Mouse (Mus musculus): ENCODE data around the gene Tmem52.
"Not testable (repeated sequence)": the region's sequence is repeated elsewhere in the genome, so short reads cannot be mapped to it uniquely, and the experiment has no call there.

Tmem52 gene

DNA sequence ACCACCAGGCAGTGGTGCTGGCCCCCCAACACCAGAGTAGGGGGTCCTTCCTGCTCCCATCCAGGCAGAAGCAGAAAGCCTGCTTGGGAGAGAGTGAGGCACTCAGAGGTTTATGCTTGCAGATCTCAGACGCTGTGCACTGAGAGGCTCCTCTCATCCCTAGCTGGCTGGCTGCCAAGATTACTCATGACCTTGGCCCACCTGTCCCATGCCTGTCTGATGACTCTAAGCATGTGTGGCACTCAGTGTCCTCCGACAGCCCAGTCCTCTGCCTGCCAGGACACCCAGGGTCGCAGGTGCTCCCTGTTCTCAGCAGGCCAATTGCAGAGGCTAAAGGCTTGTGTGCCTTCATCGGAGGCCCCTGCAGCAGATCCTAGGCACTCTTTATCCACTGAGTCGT is 4.4 kb downstream of the Tmem52 start:
- no peak for DNase-seq

DNA sequence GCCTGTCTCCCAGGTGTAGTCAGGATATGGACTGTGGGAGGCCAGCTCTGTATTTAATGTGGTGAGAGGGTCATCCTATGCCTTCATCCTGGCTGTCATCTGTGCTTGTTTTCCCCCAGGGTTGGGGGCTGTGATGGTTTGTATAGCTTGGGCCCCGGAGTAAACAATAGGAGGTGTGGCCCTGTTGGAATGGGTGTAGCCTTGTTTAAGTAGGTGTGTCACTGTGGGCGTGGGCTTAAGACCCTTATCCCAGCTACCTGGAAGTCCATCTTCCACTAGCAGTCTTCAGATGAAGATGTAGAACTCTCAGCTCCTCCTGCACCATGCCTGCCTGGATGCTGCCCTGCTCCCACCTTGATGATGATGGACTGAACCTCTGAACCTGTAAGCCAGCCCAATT is 4.9 kb downstream of the Tmem52 start:
- DNase-seq, result not testable (repeated sequence)

DNA sequence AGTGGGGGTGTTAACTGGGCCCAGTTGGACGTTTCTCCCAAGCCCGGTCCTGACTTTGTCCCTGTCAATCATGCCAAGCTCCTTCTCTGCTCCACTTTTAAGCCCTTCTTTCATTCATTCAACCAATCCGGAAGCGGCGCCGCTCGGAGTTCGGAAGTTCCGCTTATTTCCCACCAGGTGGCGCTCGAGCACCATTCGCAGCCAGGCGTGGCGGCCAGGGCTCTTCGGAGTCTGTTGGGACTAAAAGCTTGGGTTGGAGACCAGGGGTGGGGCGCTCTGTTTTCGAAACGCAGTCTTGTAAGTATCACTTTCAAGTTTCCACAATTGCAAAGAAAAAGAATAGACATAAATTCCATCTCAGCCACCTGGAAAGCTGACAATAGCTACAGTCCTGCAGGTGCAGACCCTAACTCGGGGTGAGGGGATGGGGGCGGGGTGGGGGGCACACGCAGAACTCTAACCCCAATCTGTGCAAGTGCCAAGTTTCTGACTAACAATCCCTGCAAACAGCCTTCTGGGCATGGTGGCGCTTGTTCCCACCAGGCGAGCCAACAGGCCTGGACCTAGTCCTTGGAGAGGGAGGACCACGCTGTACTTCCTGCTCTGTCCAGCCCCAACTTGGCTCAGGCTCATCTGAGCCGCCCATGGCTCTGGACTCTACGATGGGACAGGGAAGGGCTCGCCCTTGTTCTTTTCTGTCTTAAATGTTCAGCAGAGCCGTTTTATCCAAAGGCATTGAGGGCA is 12.6 kb downstream of the Tmem52 start:
- DNase-seq, result peak; percentile 82 to 90

DNA sequence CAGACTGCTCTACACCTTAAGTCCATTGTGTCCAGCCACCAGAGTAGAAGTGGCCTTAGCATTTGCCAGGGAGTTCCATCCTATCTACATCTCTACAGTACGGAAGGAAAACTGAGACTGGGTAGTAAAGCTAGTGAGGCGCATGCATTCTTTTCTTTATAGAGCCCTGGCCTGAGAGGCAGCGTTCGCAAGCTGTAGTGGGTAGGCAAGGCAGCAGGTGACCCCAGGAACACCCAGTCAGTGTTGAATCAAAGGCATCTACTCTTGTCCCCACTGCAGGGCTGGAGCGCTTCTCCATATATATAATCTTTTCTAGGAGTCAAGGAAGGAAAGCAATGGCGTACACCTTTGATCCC is 13.2 kb downstream of the Tmem52 start:
- DNase-seq, result no peak

DNA sequence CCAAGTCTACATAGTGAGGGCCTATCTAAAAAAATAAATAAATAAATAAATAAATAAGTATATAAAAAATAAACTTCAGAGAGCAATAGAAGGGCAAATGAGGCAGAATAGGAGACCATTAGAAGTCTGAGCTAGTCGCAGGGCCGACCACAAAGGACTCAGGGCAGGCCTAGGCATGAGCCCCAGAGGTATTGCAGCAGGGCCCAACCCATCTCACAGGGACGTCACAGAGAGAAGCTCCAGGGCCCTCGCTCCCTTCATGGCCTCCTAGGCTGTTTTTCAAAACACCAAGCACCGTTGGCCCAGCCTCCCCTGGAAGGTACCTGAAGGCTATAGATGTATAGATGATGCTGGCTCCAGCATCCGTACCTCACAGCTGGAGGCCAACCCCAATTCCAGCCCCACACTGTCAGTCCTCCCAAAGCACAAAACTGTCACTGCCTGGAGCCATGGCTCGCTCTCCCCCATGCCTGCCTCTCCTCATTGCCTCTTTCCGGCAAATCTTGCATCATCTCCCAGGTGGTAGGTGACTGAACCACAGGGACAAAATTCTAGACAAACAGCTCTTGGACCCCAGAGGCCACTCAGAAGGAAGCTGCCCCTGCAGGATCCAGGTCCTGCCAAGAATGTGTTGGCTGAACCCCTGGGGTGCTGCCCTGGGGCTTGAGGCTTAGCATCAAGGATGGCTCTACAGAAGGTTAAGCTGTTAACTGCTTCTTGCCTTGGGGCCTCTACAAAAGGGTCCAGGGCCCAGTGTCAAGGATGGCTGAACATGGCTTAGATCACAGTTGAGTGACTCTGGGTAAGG is 14.0 kb downstream of the Tmem52 start:
- DNase-seq, result no peak

DNA sequence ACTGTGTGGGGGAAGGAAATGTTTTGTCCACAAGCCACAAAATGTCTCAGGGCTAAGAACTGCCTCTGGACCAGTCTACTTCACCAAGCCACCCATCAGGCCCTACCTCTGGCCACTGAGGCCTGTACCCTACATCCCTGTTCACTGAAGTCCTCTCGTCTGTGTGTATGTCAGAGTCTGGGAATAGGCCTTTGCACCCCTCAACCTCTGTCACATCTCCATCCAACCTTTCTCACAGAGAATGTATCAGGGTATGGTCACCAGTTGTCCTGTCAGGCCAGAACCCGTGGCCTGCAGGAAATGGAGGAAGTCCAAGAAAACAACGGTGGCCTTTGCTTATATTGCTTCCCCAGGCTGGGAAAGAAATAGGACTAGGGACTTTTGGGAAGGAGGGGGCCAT is 16.6 kb downstream of the Tmem52 start:
- peak in 1 of 2 experiments; percentile 23 for DNase-seq

DNA sequence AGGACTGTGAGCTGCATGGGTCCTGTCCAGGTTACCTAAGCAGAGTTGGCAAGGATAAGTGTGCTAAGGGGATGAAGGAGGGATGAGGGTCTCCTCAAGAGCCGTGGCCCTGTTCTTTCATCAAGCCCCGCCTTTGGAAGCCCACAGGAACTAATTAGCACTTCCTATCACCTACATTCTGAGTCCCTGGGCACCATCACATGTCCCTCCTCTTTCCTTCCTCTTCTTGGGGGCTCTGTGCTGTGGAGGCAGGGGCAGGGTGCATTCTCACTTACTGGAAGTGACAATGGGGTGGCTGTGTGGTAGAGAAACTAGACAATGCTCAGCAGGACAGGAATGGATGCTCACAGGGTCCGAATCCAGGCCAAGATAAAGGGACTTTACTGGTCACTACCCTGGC is 18.8 kb downstream of the Tmem52 start:
- DNase-seq, result no peak

DNA sequence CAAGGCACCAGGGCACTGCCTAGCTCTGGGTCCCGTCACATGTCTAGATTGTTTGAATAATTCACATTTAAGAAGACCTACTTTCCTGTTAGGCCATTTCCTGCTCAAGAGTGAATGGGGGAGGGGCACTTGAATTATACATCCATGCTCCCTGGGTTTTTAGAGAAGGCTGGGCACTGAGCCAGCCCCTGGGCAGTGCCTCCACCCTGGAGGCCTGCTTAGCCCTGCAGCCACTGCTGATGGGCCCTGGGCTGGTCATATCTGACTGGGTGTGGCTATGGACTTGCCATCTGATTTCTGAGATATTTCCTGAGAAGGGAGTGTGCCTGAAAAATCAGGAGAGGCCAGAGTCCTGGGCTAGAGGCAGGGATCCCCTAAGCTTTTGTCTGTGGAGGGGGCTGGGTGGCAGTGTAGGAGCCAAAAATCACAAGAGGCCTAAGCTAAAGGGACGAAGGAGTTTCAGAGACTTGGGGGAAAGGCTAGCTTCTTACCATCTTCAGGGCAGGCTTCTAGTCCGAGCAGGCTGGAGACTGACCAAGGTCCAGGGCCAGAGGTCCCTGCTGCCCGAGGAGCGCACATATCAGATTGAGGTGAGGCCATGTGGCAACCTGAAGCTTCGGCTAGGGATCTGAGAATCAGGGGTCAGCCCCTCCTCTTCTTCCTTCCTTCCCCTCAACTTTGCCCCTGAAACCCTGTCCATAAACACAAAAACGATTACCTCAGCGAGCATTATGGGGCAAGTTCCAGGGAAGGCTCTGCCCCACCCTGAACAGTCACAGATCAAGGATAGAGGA is 19.5 kb downstream of the Tmem52 start:
- peak; percentile 92 to 97 for DNase-seq

DNA sequence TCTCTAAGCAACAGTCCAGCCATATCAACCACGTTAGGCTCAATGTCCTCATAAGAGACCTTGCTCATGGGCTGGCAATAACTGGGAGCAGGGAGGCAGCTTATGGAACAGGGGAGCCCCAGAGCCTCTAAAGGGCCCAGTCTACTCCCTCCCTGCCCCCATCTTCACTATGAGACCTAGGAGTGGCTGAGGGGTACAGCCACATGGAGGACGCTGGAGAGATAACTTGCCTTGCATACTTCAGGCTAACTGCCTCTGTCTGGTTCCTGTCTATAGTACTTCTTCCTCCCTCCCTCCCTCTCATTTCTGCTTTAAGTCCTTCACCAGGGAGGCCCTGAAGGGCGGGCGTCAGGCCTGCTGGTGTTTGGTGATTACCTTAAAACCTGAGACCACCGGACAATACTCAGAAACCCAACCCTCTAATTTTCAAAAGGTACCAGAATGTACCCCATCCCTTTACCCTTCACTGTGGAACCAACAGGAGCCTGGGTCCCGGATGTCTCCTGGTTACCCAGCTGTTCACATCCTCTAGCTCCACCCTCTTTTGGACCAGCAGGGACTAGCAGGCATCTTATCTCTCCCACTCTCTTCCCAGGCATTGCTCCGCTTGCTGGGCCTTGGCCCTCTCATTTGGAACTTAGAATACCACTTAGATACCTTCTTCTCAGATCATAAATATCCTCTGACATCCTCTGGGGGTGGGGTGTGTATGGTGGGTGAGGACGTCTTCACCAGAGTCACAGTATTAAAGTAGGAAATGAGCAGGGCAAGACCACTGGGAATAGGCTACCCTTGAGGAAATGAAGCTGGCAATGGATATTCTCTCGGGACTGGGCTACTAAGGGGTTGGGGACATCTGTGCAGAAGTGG is 20.4 kb downstream of the Tmem52 start:
- no peak for DNase-seq

DNA sequence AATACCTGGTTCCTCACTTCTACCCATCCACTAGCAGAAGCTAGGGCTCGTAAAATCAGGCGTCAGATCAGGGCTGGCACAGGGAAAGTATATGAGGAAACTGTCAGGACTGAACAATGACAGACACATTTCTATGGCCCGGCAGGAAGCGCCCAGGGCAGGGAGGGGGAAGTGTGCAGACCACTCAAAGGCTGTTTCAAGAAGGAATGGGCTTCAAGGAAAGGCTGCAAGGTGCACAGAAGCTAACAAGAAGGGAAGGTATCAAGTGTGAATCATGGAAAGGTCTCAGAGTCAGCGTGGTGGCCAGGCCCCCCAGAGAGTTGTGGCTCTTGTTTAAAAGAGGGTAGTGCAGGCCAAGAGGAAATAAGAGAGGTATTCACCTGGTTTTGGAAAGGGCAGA is 21.5 kb downstream of the Tmem52 start:
- peak; percentile 46 to 62 for DNase-seq

DNA sequence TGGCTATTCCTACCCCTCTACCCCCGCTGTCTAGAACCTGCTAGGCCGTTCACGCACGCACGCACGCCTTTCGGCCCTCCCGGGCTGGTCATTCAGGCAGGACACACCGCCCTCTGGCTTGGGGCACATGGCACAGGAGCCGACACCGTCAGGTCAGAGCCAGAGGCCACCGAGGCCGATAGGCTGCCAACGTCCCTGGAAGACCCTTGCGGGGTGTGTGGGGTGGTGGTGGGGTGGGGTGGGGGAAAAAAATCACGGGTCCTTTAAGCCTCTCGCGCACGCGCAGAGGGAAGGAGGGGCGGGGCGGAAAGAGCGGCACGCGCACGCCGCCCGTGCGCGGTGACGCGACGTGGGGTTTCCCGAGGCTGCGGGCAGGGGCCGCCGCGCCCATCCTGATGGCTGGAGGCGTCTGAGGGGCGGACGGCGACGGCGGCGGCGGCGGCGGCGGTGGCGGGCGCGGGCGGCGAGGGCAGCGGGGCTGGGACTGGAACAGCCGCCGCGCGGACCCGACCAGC is 22.1 kb downstream of the Tmem52 start, which contains the start of gene Gnb1:
Gene Gnb1 (plus strand): TSS at position 372 of the 515 bp plus-strand sequence.
- peak; percentile 95 to 96 for DNase-seq

DNA sequence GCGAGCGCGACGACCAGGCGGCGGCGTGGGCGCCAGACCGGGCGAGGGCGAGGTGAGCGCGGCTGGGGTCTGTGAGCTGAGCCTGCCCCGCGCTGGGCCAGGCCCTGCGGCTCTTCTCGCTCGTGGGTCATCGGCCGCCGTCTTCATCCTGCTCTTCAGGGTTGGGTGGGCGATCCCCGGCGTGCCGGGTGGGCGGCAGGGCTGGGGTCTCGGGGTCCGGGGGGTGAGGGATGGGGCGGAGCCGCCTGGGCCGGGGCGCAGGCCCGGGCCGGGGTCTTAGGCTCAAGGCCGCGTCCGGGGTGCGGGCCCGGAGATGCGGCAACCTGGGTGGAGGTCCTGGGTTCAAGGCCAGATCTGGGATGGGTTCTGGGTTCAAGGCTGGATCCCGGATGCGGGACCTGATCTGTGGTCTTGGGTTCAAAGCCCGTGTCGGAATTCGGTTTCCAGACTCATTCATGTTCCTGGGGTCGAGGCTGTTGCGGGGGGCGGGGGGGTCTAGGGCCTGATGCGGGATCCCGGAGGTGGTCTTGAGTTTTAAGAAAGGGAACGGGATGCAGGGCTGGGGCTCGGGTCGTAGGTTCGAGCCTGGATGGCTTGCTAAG is 22.7 kb downstream of the Tmem52 start:
- DNase-seq, result no peak

DNA sequence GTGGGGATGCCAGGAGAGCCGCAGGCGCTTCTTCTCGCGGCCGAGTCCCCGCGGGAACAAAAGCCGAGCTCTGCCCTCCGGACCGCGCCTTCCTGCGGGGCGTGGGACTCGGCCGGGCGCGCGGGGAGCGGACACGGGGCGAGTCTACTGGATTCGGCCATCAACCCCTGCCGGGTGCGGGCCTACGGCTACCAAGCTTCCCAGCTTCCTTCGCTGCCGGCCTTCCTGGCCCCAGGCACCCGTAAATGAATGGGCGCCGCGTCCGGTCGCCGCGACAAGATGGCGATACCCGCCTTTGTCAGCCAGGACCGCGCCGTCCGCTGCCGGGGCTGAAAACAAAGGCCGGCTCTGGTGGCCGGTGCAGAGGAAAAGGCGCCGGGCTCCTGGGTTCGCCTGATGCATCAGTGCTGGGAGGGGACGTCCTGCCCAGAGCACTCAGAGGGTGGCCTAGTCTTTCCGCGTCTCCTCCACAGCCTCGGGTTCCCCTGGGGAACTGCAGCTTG is 23.3 kb downstream of the Tmem52 start:
- DNase-seq, result peak; percentile 73 to 76

DNA sequence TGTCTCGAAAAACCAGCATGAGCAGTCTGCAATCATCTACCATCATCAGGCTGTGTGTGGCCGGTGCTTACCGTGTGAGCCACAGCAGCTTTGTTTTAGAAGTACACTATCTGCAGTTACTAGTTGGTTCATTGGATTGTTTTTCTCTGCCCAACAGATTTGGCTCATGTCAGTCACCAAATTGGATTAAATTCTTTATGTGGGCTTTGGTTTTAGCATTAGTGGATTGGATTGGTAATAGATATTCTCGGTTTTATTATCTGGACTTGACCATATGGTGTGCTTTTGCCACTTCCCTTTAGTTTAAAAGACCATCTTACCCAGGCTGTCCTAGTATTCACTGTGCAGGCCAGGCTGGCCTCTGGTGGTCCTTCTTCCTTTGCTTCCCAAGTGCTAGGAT is 26.0 kb downstream of the Tmem52 start:
- DNase-seq, result no peak

DNA sequence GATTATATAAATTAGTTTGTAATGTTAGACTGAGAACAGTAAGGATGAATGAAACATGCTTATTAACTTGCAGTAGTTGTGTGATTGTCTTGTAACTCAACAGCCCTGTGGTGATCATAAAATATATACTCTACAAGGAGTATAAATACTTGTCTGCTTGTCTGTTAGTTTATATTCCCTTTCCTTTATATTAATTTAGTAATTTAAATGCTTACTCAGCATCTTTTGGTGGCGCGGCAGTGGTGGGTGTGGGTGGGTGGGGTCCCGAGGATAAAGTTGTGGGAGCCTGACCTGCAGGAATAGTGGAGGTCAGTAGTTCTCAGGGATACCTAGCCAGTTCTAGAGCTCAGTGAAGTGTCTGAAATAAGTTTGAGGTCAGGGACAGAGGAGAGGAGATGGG is 29.0 kb downstream of the Tmem52 start:
- DNase-seq, result no peak

DNA sequence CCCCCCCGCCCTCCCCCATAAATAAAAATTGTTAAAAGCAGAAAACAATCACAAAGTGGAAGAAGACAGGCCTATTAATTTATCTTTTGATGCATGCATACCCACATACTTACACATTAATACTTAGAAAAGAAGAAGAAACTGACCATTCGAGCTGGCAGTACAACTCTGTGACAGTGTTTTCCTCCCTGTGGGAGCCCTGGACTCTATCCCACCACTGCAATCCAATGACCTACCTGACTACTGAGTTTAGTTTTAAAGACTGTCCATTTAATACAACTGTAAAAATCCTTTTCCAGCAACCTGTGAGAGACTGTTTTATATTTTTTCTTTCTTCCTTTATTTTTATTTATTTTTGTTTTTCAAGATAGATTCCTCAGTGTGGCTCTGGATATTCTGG is 32.2 kb downstream of the Tmem52 start:
- DNase-seq, result no peak

DNA sequence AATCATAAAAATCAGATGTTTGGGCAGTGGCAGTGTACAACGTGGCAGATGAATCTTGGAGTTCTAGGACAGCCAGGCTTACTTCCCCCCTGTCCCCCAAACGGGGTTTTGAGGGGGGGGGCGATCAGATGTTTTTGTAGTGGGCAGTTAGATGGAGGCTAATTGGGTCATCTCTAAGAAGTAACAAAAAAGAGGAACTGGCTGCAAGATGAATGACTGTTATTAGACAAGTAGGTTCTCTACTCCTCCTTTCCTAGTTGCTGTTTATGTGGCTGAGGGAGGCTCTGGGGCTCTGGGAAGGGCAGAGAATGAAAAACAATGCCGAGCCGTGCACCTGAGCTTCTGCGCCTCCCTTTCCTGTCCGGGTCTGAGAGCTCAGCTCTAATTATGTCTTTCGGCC is 36.2 kb downstream of the Tmem52 start:
- no peak for DNase-seq

DNA sequence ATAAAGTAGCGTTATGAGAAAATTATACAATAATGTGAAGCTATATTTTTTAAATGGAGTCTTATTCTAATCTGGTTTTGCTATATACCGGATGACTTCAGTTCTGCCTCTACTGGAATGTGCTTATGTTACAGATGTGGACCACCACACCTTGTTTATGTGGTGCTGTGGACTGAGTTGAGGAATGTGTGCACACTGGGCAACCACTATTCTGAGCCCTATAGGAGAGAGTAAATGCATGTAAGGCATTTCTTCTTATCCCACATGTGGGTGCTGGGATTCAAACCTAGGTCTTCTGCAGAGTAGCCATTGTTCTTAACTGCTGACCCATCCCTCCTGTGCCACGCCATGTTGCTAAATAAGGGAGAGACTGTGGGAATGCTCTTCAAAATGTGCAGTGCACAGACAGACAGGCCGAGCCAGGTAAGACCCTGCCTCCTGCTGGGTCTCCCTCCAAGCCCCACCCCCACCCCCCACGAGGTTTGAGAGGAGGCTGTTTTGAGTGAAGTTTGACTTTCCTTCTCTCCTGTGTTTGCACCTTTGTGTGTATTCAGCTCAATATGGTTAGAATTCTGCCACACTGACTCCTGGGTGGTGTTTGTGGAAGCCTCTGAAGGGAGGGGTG is 36.9 kb downstream of the Tmem52 start:
- no peak for DNase-seq

DNA sequence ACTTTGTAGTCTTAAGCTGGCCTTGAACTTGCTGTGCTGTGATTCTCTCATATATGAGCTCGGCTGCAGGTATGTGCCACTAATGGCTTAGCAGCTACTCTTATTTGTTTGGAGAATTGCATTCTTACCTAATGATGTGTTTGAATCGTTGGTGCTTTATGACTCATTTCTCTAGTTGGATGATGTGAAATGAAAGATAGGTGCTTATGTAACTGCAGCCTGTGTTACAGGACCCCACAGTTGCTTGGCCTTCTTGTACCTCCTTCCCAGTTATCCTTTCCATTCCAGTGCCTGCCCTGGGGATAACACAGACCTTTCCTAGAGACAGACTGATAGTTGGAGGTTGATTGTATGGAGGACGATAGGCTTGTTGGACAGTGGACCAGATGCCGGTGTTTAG is 39.7 kb downstream of the Tmem52 start:
- DNase-seq, result no peak

DNA sequence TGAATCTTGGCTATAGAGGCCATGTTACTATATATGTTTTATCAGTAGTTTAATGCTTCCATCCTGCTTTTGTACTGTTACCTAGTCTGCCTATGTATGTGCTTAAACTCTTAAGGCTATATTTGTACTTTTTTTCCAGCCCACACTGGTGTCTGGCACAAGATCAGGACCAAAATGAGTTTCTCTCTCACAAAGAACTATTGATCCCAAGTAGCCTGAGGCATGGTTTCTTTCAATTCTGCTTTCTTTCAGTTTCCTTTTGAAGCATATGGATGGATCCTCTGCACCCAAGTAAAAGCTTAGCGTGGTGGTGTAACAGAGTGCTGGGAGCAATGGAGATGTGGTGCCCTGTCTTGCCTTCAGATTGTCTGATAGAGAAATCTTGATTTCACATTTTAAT is 42.1 kb downstream of the Tmem52 start:
- no peak for DNase-seq

DNA sequence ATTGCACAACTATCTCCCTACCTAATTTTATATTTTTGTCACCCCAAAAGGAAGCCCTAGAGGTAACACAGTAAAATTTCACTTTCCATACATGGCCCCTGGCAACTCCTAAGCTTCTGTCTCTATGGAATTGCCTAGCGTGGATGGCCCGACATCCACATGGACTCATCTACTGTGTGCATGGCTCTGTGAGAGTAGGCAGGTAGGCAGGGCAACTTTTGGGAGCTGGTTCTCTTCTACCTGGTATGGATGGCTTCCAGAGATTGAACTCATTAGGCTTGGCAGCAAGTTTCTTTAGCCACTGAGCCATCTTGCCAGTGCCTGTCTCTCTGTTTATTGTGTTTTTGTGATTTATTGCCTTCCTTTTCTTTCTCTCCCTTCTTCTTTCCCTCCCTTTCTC is 45.9 kb downstream of the Tmem52 start:
- DNase-seq, result no peak
